Mouse (Mus musculus) CH12.LX (cell line): ENCODE data around the gene Ckap5. TPM values are rescaled to one million over a fixed set of nuclear protein-coding genes. Genes with fewer than 3 reads are reported as not detected.

Experiments
- DNase-seq: peaks from one replicate; pipeline ENCODE4 v3.0.0-alpha.2; 2013; ENCODE audit errors: extremely low read depth
- H3K27ac ChIP-seq: 2 replicates; pipeline ENCODE4 v1.5.1; 2012; ENCODE audit warnings: low read depth, mild to moderate bottlenecking, control low read depth, moderate library complexity; ENCODE audit not compliant: insufficient read depth
- H3K27me3 ChIP-seq: replicated peaks from 2 replicates; pipeline ENCODE3; 2012; ENCODE audit warnings: inconsistent platforms
- H3K36me3 ChIP-seq, 2 experiments: replicated peaks in 1 of 2; 2 replicates each; pipeline versions ENCODE3 to v1.6.1; 2012; ENCODE audit warnings: inconsistent platforms in 1 of 2, low read length in 1 of 2, mild to moderate bottlenecking in 1 of 2, mixed read lengths in 1 of 2, moderate library complexity in 1 of 2; ENCODE audit not compliant: control insufficient read depth in 1 of 2, insufficient read depth in 1 of 2
- H3K4me1 ChIP-seq, 2 experiments: 2 replicates each; pipeline ENCODE4 v1.6.1; 2012; ENCODE audit warnings: inconsistent platforms in 1 of 2, moderate library complexity in 1 of 2; ENCODE audit not compliant: insufficient read depth in 2 of 2, control insufficient read depth in 1 of 2
- H3K4me2 ChIP-seq: 2 replicates; pipeline ENCODE4 v1.6.1; 2012; ENCODE audit warnings: low read depth, mild to moderate bottlenecking, control low read depth; ENCODE audit not compliant: poor library complexity, insufficient read depth, severe bottlenecking
- H3K4me3 ChIP-seq, 3 experiments: fragments of 150-350 bp in 1 of 3; sonication (generic) in 1 of 3; replicated peaks in 1 of 3; 2 replicates each; pipeline versions ENCODE3 to v1.5.1; 2011 to 2012; ENCODE audit warnings: low read depth in 2 of 3, low read length in 2 of 3, mild to moderate bottlenecking in 2 of 3, moderate library complexity in 2 of 3, control low read depth in 1 of 3, improper control_type of control experiment in 1 of 3, inconsistent platforms in 1 of 3, mixed read lengths in 1 of 3; ENCODE audit not compliant: poor library complexity in 1 of 3
- H3K79me2 ChIP-seq: replicated peaks from 2 replicates; pipeline ENCODE4 v1.6.1; 2012; ENCODE audit warnings: mild to moderate bottlenecking, moderate library complexity; ENCODE audit not compliant: control insufficient read depth, poor library complexity, insufficient read depth, severe bottlenecking; ENCODE audit errors: extremely low read depth
- H3K9ac ChIP-seq: 2 replicates; pipeline ENCODE4 v1.6.1; 2012; ENCODE audit warnings: low read depth, mild to moderate bottlenecking, control low read depth, moderate library complexity; ENCODE audit not compliant: insufficient read depth
- H3K9me3 ChIP-seq: replicated peaks from 2 replicates; pipeline ENCODE3; 2012; ENCODE audit warnings: low read length, inconsistent platforms, mixed read lengths
- BHLHE40 ChIP-seq: IDR thresholded peaks from 2 replicates; pipeline ENCODE4 v1.6.1; 2011; ENCODE audit warnings: mild to moderate bottlenecking, low read depth, low read length, improper control_type of control experiment
- CHD1 ChIP-seq: IDR thresholded peaks from 2 replicates; pipeline ENCODE4 v1.6.1; 2012; ENCODE audit warnings: low read depth, low read length, improper control_type of control experiment, inconsistent platforms
- E2F4 ChIP-seq: IDR thresholded peaks from 2 replicates; pipeline ENCODE4 v1.6.1; 2011; ENCODE audit warnings: low read depth, low read length, improper control_type of control experiment; ENCODE audit not compliant: insufficient replicate concordance
- ELF1 ChIP-seq: IDR thresholded peaks from 2 replicates; pipeline ENCODE4 v1.6.1; 2014; ENCODE audit warnings: low read depth, mild to moderate bottlenecking, inconsistent platforms, low read length, improper control_type of control experiment
- EP300 ChIP-seq: IDR thresholded peaks from 2 replicates; pipeline ENCODE4 v1.6.1; 2011; ENCODE audit warnings: low read length, improper control_type of control experiment
- IRF4 ChIP-seq: IDR thresholded peaks from 2 replicates; pipeline ENCODE4 v1.6.1; 2014; ENCODE audit warnings: low read depth, mild to moderate bottlenecking, inconsistent platforms, low read length, improper control_type of control experiment
- KAT2A ChIP-seq: IDR thresholded peaks from 2 replicates; pipeline ENCODE4 v1.6.1; 2012; ENCODE audit warnings: low read length, improper control_type of control experiment, inconsistent platforms; ENCODE audit not compliant: insufficient replicate concordance
- MAX ChIP-seq: IDR thresholded peaks from 2 replicates; pipeline ENCODE4 v1.6.1; 2011; ENCODE audit warnings: low read length, improper control_type of control experiment
- MAZ ChIP-seq: IDR thresholded peaks from 2 replicates; pipeline ENCODE4 v1.6.1; 2012; ENCODE audit warnings: low read depth, mild to moderate bottlenecking, inconsistent platforms, low read length, improper control_type of control experiment, moderate library complexity
- MYC ChIP-seq: IDR thresholded peaks from 2 replicates; pipeline ENCODE4 v1.6.1; 2011; ENCODE audit warnings: low read depth, mild to moderate bottlenecking, improper control_type of control experiment, low read length
- RCOR1 ChIP-seq: conservative IDR thresholded peaks from 2 replicates; pipeline ENCODE4 v1.6.1; 2012; ENCODE audit warnings: low read depth, mild to moderate bottlenecking, inconsistent platforms, low read length, improper control_type of control experiment
- SIN3A ChIP-seq: IDR thresholded peaks from 2 replicates; pipeline ENCODE4 v1.6.1; 2012; ENCODE audit warnings: low read length, improper control_type of control experiment, inconsistent platforms
- SMC3 ChIP-seq: IDR thresholded peaks from 2 replicates; pipeline ENCODE4 v1.6.1; 2011; ENCODE audit warnings: low read depth, low read length, improper control_type of control experiment
- UBTF ChIP-seq: IDR thresholded peaks from 2 replicates; pipeline ENCODE4 v1.6.1; 2012; ENCODE audit warnings: low read depth, mild to moderate bottlenecking, inconsistent platforms, low read length, improper control_type of control experiment, moderate library complexity
- USF1 ChIP-seq: IDR thresholded peaks from 2 replicates; pipeline ENCODE4 v1.6.1; 2014; ENCODE audit warnings: low read depth, mild to moderate bottlenecking, inconsistent platforms, low read length, improper control_type of control experiment
- USF2 ChIP-seq: conservative IDR thresholded peaks from 2 replicates; pipeline ENCODE4 v1.6.1; 2011; ENCODE audit warnings: low read depth, low read length, improper control_type of control experiment
- ZC3H11A ChIP-seq: IDR thresholded peaks from 2 replicates; pipeline ENCODE4 v1.6.1; 2012; ENCODE audit warnings: low read depth, mild to moderate bottlenecking, inconsistent platforms, low read length, improper control_type of control experiment
- ZKSCAN1 ChIP-seq: IDR thresholded peaks from 2 replicates; pipeline ENCODE4 v1.6.1; 2012; ENCODE audit warnings: low read depth, inconsistent platforms, low read length, improper control_type of control experiment, borderline replicate concordance
- ZMIZ1 ChIP-seq: IDR thresholded peaks from 2 replicates; pipeline ENCODE4 v1.6.1; 2012; ENCODE audit warnings: low read depth, mild to moderate bottlenecking, inconsistent platforms, low read length, improper control_type of control experiment
- dilution Hi-C: fragments of 300-500 bp; cut with MboI; formaldehyde crosslinking; loops from 2 replicates; pipeline ENCODE4 v1.14.3; 2020; ENCODE audit warnings: low sequenced_read_pairs; ENCODE audit not compliant: extremely low pct_unique_long_range_greater_than_20kb, extremely low pct_ligation_motif_present
- in situ Hi-C: fragments of 300-500 bp; cut with MboI; formaldehyde crosslinking; loops from 3 replicates; pipeline ENCODE4 v1.14.3; 2019; ENCODE audit warnings: low sequenced_read_pairs, low pct_ligation_motif_present, low pct_unique_long_range_greater_than_20kb, mixed read lengths
- polyA plus RNA-seq: library from polyadenylated mRNA; unstranded; fragments of >175 nt; gene quantifications from 2 replicates; pipeline ENCODE4 v1.2.1, GENCODE M21; 2012; ENCODE audit warnings: low read depth; ENCODE audit not compliant: insufficient read length
- total RNA-seq, 2 experiments: library from RNA; depleted of rRNA; stranded (reverse); fragments of 300-350 nt in 1 of 2; fragments of >200 nt in 1 of 2; gene quantifications; 2 replicates each; pipeline ENCODE4 v1.2.3; 2012 to 2014

Ckap5 gene
- total and polyA plus RNA-seq, 3 experiments, result 51.5 to 53.0 (median 52.3) TPM

DNA sequence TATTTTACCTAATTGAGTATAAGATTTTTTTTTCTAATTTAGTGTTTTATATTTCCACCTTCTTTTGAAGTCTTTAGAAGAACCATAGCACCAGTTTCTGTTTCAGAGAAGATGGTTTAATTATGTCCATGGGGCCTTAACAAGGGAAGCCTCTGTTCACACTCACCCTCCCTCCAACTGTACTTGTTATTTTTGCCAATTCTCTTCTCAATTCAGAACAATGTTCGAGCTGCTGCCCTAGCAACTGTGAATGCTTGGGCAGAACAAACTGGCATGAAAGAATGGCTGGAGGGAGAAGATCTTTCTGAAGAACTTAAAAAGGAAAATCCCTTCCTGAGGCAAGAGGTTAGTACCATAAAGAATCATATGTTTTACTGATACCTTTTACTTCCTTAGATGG, 54.3 kb downstream of the Ckap5 start:
- no peaks in the 10 kb centered on the region for H3K79me2 ChIP-seq
- peaks cover 2% of the 10 kb centered on the region for H3K9me3 ChIP-seq
- no peak overlapping the region for H3K9ac ChIP-seq
- H3K27me3 ChIP-seq, result no peaks in the 10 kb centered on the region
- DNase-seq, result no peak
- no peak for TF ChIP-seq RCOR1
- no peak for TF ChIP-seq UBTF
- TF ChIP-seq USF2, result no peak
- no peak for TF ChIP-seq SIN3A
- no peak for TF ChIP-seq MAZ
- no peak for TF ChIP-seq MYC
- TF ChIP-seq CHD1, result no peak
- TF ChIP-seq ZMIZ1, result no peak
- TF ChIP-seq E2F4, result no peak
- no peak for TF ChIP-seq ELF1
- TF ChIP-seq IRF4, result no peak
- no peak for TF ChIP-seq ZC3H11A
- TF ChIP-seq EP300, result no peak
- peaks cover 29 to 76% of the 10 kb centered on the region in 2 experiments for H3K36me3 ChIP-seq
- in situ Hi-C loops (loop anchor here (25.0 kb wide), 1 partner anchor 869 kb away; no protein-coding TSS in a partner anchor), dilution Hi-C loops (no loop called here)
- no peak overlapping the region for H3K4me3 ChIP-seq
- no peak overlapping the region for H3K4me2 ChIP-seq
- no peak overlapping the region for H3K27ac ChIP-seq
- no peaks in the 10 kb centered on the region for H3K4me1 ChIP-seq

- H3K4me3 ChIP-seq, result no peak overlapping the region
- in situ Hi-C loops (loop anchor here (25.0 kb wide), 1 partner anchor 874 kb away; no protein-coding TSS in a partner anchor), dilution Hi-C loops (no loop called here)
- H3K79me2 ChIP-seq, result no peaks in the 10 kb centered on the region
- H3K27me3 ChIP-seq, result no peaks in the 10 kb centered on the region
- no peak overlapping the region for H3K9ac ChIP-seq
- no peak overlapping the region for H3K4me2 ChIP-seq
- H3K9me3 ChIP-seq, result no peaks in the 10 kb centered on the region
- no peak for TF ChIP-seq ZKSCAN1
- TF ChIP-seq SMC3, result no peak
- no peak for TF ChIP-seq USF1
- no peak for TF ChIP-seq ZMIZ1
- no peak for TF ChIP-seq BHLHE40
- no peak for TF ChIP-seq KAT2A
- TF ChIP-seq ELF1, result no peak
- TF ChIP-seq ZC3H11A, result no peak
- no peak for TF ChIP-seq MAX
- no peak for TF ChIP-seq UBTF
- peaks cover 27 to 75% of the 10 kb centered on the region in 2 experiments for H3K36me3 ChIP-seq
- no peak for DNase-seq
- no peak overlapping the region for H3K27ac ChIP-seq
- no peaks in the 10 kb centered on the region for H3K4me1 ChIP-seq
These were observed 59.7 kb downstream of the Ckap5 start for GRCm38 (mm10) chr2:91586242-91586641.
